Mouse (Mus musculus) heart, embryonic 14.5 days (tissue): ENCODE results near the gene Cpm. TPM values are rescaled to one million over a fixed set of nuclear protein-coding genes. Genes with fewer than 3 reads are reported as not detected.

ENCODE experiments used
- ATAC-seq: fragments of 200-750 bp; cut with Nextera tagmentation; 2 replicates; pipeline ENCODE4 v1.8.0; 2017; ENCODE audit warnings: low read depth, moderate TSS enrichment; ENCODE audit not compliant: insufficient number of reproducible peaks, insufficient read depth, low FRiP score
- H3K27ac ChIP-seq, 2 experiments: fragments of 200-500 bp in 1 of 2; fragments of 300-500 bp in 1 of 2; sonication (generic) in 1 of 2; replicated peaks in 1 of 2; 2 replicates each; pipeline ENCODE4 v1.5.1; 2012 to 2014; ENCODE audit warnings: low read depth in 2 of 2, low read length in 2 of 2, control low read depth in 1 of 2, mild to moderate bottlenecking in 1 of 2, mixed read lengths in 1 of 2; ENCODE audit not compliant: control insufficient read depth in 1 of 2, insufficient read depth in 1 of 2
- H3K27me3 ChIP-seq: fragments of 300-500 bp; sonication (generic); 2 replicates; pipeline ENCODE4 v1.6.1; 2014; ENCODE audit warnings: mild to moderate bottlenecking, low read length, control low read depth; ENCODE audit not compliant: control insufficient read depth, insufficient read depth
- H3K36me3 ChIP-seq: fragments of 300-500 bp; sonication (generic); 2 replicates; pipeline ENCODE4 v1.6.1; 2014; ENCODE audit warnings: mild to moderate bottlenecking, control low read depth, low read length, mixed read lengths; ENCODE audit not compliant: control insufficient read depth, insufficient read depth
- H3K4me1 ChIP-seq, 2 experiments: fragments of 200-500 bp in 1 of 2; fragments of 300-500 bp in 1 of 2; sonication (generic) in 1 of 2; 2 replicates each; pipeline ENCODE4 v1.6.1; 2012 to 2014; ENCODE audit warnings: low read length in 2 of 2, control low read depth in 1 of 2, mixed read lengths in 1 of 2; ENCODE audit not compliant: control insufficient read depth in 2 of 2, insufficient read depth in 2 of 2
- H3K4me2 ChIP-seq: fragments of 300-500 bp; sonication (generic); 2 replicates; pipeline ENCODE4 v1.6.1; 2014; ENCODE audit warnings: mild to moderate bottlenecking, low read length
- H3K4me3 ChIP-seq, 2 experiments: fragments of 200-500 bp in 1 of 2; fragments of 300-500 bp in 1 of 2; sonication (generic) in 1 of 2; 2 replicates each; pipeline ENCODE4 v1.5.1; 2012 to 2014; ENCODE audit warnings: low read length in 2 of 2, mild to moderate bottlenecking in 2 of 2, control low read depth in 1 of 2, low read depth in 1 of 2, moderate library complexity in 1 of 2; ENCODE audit not compliant: control insufficient read depth in 1 of 2, insufficient read depth in 1 of 2
- H3K9ac ChIP-seq: fragments of 300-500 bp; sonication (generic); 2 replicates; pipeline ENCODE4 v1.6.1; 2014; ENCODE audit warnings: mild to moderate bottlenecking, low read length
- H3K9me3 ChIP-seq: fragments of 300-500 bp; sonication (generic); 2 replicates; pipeline ENCODE4 v1.6.1; 2016; ENCODE audit warnings: low read length, control low read depth; ENCODE audit not compliant: control insufficient read depth
- WGBS: fragments of 180-500 bp; shearing (Covaris S2); extraction: QIAGEN DNeasy Blood & Tissue Kit; methylation state at CpG from one replicate; pipeline ENCODE4 v1.1.7; 2014; 5-methylcytosine and 5-hydroxymethylcytosine counted together
- polyA plus RNA-seq: library from polyadenylated mRNA; unstranded; fragments of >200 nt; fragmentation: Nextera tagmentation; extraction: Ambion mirVana; gene quantifications from 2 replicates; pipeline ENCODE4 v1.2.1, GENCODE M21; 2014

Gene Cpm
- polyA plus RNA-seq, 1 experiment from 2014 or later, result 0.96 TPM

- Histone ChIP-seq H3K4me3 (no peak overlapping the region), H3K4me1 (peaks cover 4% of the 10 kb centered on the region in 2 experiments; a peak in 2 of 4 replicates), H3K36me3 (no peaks in the 10 kb centered on the region), H3K9ac (no peak overlapping the region), H3K4me2 (no peak overlapping the region), H3K9me3 (no peaks in the 10 kb centered on the region), H3K27me3 (no peaks in the 10 kb centered on the region), H3K27ac (no peak overlapping the region)
- ATAC-seq, result no peak
- 92% methylated on average over 28 of the region's 28 CpGs for WGBS
These were observed 38.6 kb downstream of the Cpm start for GRCm38 (mm10) chr10:117667663-117668507.

DNA sequence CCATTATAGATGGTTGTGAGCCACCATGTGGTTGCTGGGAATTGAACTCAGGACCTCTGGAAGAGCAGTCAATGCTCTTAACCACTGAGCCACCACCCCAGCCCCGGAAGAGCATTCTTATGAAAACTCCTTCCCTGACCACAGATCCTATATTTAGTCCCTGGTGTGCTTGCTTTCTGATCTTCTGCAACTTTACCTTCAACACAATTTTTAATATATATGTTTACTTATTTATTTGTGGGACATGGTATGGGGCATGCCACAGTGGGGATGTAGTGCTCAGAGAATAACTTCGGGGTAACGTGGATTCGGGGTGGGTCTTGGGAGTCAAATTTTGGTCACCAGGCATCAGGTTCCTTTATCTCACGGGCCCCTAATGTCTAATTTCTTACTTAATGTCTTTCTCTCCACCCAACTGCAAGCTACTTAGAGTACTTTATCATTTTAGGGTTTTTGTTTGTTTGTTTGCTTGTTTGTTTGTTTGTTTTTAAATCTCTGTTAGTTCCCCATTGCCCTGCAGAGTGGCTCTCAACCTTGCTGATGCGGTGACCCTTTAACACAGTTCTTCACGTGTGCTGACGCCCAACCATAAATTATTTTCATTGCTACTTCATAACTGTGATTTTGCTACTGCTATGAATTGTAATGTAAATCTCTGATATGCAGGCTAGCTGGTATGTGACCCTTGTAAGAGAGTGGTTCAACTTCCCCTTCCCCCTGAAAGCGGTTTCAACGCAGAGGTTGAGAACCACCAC is 39.4 kb downstream of the Cpm start:
- Histone ChIP-seq H3K9ac (no peak overlapping the region), H3K4me1 (peaks cover 4% of the 10 kb centered on the region in 2 experiments; a peak in 2 of 4 replicates), H3K27me3 (no peaks in the 10 kb centered on the region), H3K4me2 (no peak overlapping the region), H3K27ac (no peak overlapping the region), H3K4me3 (no peak overlapping the region), H3K9me3 (no peaks in the 10 kb centered on the region), H3K36me3 (no peaks in the 10 kb centered on the region)
- ATAC-seq, result no peak
- 86% methylated on average over 10 of the region's 10 CpGs for WGBS

- no peaks in the 10 kb centered on the region for H3K27me3 ChIP-seq
- 70% methylated on average over 10 of the region's 10 CpGs for WGBS
- H3K4me1 ChIP-seq, result no peaks in the 10 kb centered on the region
- no peaks in the 10 kb centered on the region for H3K9me3 ChIP-seq
- H3K36me3 ChIP-seq, result no peaks in the 10 kb centered on the region
- H3K27ac ChIP-seq, result no peak overlapping the region
- no peak for ATAC-seq
- no peak overlapping the region for H3K4me2 ChIP-seq
- no peak overlapping the region for H3K4me3 ChIP-seq
- H3K9ac ChIP-seq, result no peak overlapping the region
These were observed 40.3 kb downstream of the Cpm start for GRCm38 (mm10) chr10:117669449-117670090.

DNA sequence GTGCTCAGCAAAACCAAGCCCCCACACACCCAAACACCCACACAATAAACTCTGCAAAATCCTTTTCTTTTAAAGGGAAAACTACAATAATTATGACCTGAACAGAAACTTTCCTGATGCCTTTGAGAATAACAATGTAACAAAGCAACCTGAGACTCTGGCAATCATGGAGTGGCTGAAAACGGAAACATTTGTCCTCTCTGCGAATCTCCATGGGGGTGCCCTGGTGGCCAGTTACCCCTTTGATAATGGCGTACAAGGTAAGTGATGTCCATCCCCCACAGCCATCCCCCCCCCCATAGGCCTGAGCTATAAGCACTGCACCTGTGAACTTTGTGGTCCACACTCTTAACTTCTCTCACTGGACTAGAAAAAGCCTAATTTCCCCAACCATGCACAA is 40.8 kb downstream of the Cpm start:
- Histone ChIP-seq H3K36me3 (no peaks in the 10 kb centered on the region), H3K4me2 (no peak overlapping the region), H3K4me1 (no peaks in the 10 kb centered on the region), H3K9me3 (no peaks in the 10 kb centered on the region), H3K27me3 (no peaks in the 10 kb centered on the region), H3K4me3 (no peak overlapping the region), H3K9ac (no peak overlapping the region), H3K27ac (no peak overlapping the region)
- no peak for ATAC-seq
- whole genome bisulfite sequencing, result 69% methylated on average over 3 of the region's 3 CpGs

- 84% methylated on average over 5 of the region's 5 CpGs for WGBS
- ATAC-seq, result no peak
- H3K27me3 ChIP-seq, result no peaks in the 10 kb centered on the region
- H3K4me1 ChIP-seq, result peaks cover 0 to 4% of the 10 kb centered on the region in 2 experiments; a peak in 3 of 4 replicates
- no peak overlapping the region for H3K27ac ChIP-seq
- H3K4me3 ChIP-seq, result no peak overlapping the region
- no peak overlapping the region for H3K4me2 ChIP-seq
- no peak overlapping the region for H3K9ac ChIP-seq
- no peaks in the 10 kb centered on the region for H3K9me3 ChIP-seq
- no peaks in the 10 kb centered on the region for H3K36me3 ChIP-seq
These were observed 41.5 kb downstream of the Cpm start for GRCm38 (mm10) chr10:117670791-117671190.

GRCm38 (mm10) chr10:117671266-117671665 is 42.0 kb downstream of the Cpm start:
- ATAC-seq, result no peak
- Histone ChIP-seq H3K27ac (no peak overlapping the region), H3K4me2 (no peak overlapping the region), H3K4me3 (no peak overlapping the region), H3K27me3 (no peaks in the 10 kb centered on the region), H3K4me1 (peaks cover 1 to 8% of the 10 kb centered on the region in 2 experiments; a peak in 3 of 4 replicates), H3K9ac (no peak overlapping the region), H3K9me3 (no peaks in the 10 kb centered on the region), H3K36me3 (no peaks in the 10 kb centered on the region)
- WGBS, result 82% methylated on average over 9 of the region's 9 CpGs

- no peak overlapping the region for H3K9ac ChIP-seq
These were observed 42.8 kb downstream of the Cpm start for GRCm38 (mm10) chr10:117671930-117672666.

More at GRCm38 (mm10) chr10:117671930-117672666, 42.8 kb downstream of the Cpm start:
- Histone ChIP-seq H3K27me3 (no peaks in the 10 kb centered on the region), H3K27ac (no peak overlapping the region), H3K4me1 (peaks cover 2 to 13% of the 10 kb centered on the region in 2 experiments; a peak in 3 of 4 replicates), H3K36me3 (no peaks in the 10 kb centered on the region), H3K9me3 (no peaks in the 10 kb centered on the region), H3K4me3 (no peak overlapping the region), H3K4me2 (no peak overlapping the region)
- no peak for ATAC-seq
- WGBS, result 86% methylated on average over 13 of the region's 13 CpGs
